Mouse (Mus musculus) adrenal gland, postnatal 25 days (tissue): ENCODE data around the gene Pepd. TPM values are rescaled to one million over a fixed set of nuclear protein-coding genes. Genes with fewer than 3 reads are reported as not detected.
A peak's percentile ranks its signal among the peaks of the same experiment; 100 is the strongest.

ENCODE experiments used
- DNase-seq: peaks from one replicate; pipeline ENCODE4 v3.0.0; 2021; ENCODE audit warnings: mixed read lengths
- total RNA-seq: library from RNA; stranded (reverse); gene quantifications from 2 replicates; pipeline ENCODE4 v1.2.3, GENCODE M21; 2021

Gene Pepd
- total RNA-seq, 1 experiment from 2014 or later, result 77.6 TPM

- peak; percentile 17 for DNase-seq
Measured at GRCm38 (mm10) chr7:34983702-34984475, 71.7 kb downstream of the Pepd start.

- DNase-seq, result no peak
Measured at GRCm38 (mm10) chr7:34984526-34985133, 72.5 kb downstream of the Pepd start.

- no peak for DNase-seq
Measured at GRCm38 (mm10) chr7:34985216-34985615, 73.0 kb downstream of the Pepd start.

- DNase-seq, result no peak
Measured at GRCm38 (mm10) chr7:34985646-34986045, 73.5 kb downstream of the Pepd start.

GRCm38 (mm10) chr7:34986575-34987150 lies 74.5 kb downstream of the Pepd start:
- DNase-seq, result no peak

- DNase-seq, result no peak
Measured at GRCm38 (mm10) chr7:34987258-34987657, 75.1 kb downstream of the Pepd start.

GRCm38 (mm10) chr7:34988488-34988887 lies 76.3 kb downstream of the Pepd start:
- no peak for DNase-seq

GRCm38 (mm10) chr7:34991731-34992246 lies 79.6 kb downstream of the Pepd start:
- DNase-seq, result no peak

- no peak for DNase-seq
Measured at GRCm38 (mm10) chr7:34992766-34993165, 80.6 kb downstream of the Pepd start.

- DNase-seq, result no peak
Measured at GRCm38 (mm10) chr7:34995872-34996662, 83.9 kb downstream of the Pepd start.

GRCm38 (mm10) chr7:35000839-35001238 lies 88.7 kb downstream of the Pepd start:
- peak; percentile 67 for DNase-seq

- no peak for DNase-seq
Measured at GRCm38 (mm10) chr7:35003171-35003737, 91.1 kb downstream of the Pepd start.

- DNase-seq, result no peak
Measured at GRCm38 (mm10) chr7:35006661-35007060, 94.5 kb downstream of the Pepd start.

GRCm38 (mm10) chr7:35013228-35013627 lies 101.0 kb downstream of the Pepd start:
- no peak for DNase-seq

- no peak for DNase-seq
Measured at GRCm38 (mm10) chr7:35015252-35015651, 103.1 kb downstream of the Pepd start.

GRCm38 (mm10) chr7:35021365-35021764 lies 109.2 kb downstream of the Pepd start:
- DNase-seq, result no peak

GRCm38 (mm10) chr7:35023251-35023650 lies 111.1 kb downstream of the Pepd start:
- DNase-seq, result peak; percentile 43

GRCm38 (mm10) chr7:35024426-35024825 lies 112.2 kb downstream of the Pepd start:
- no peak for DNase-seq

GRCm38 (mm10) chr7:35025409-35026275 lies 113.5 kb downstream of the Pepd start:
- peak; percentile 78 for DNase-seq

GRCm38 (mm10) chr7:35026276-35026630 lies 114.1 kb downstream of the Pepd start:
- no peak for DNase-seq

GRCm38 (mm10) chr7:35026838-35027291 lies 114.7 kb downstream of the Pepd start:
- peak; percentile 60 for DNase-seq
